Mouse (Mus musculus): ENCODE data around the gene Ppfia1.

GRCm38 (mm10) chr7:144529851-144530250 lies 23.7 kb downstream of the Ppfia1 start:
- TF ChIP-seq CTCF (conservative IDR thresholded peaks at IDR 0.05; ENCODE audit: low read length) (no peak), NANOG (IDR thresholded peaks at IDR 0.05; ENCODE audit: borderline replicate concordance, low read length) (no peak)
